Mouse (Mus musculus): ENCODE measurements around the gene Marco. TPM values are rescaled to one million over a fixed set of nuclear protein-coding genes. Genes with fewer than 3 reads are reported as not detected.

Gene Marco
- polyA plus RNA-seq, 1 experiment from 2014 or later = not detected

DNA sequence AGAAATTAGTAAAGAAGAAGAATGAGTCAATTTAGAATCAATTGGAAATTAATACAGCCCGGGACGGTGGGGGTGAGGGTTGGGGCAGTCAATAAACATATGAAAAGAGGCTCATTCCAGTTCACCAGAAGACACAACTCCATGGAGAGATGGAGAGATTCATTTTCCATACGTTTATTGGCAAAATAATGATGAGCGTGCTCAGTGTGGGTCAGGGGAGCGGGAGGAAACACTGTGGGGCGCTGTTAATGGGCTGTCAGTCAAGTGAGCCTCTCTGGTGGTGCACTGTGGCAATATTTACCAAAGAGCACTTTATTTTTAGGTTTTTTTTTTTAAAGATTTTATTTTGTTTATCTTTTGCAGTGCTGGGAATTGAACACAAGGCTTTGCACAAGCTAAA, 45.8 kb downstream of the Marco start:
- no peaks in the 10 kb centered on the region for H3K4me1 ChIP-seq (ENCODE audit: control insufficient read depth, insufficient read depth, low read length)
- no peaks in the 10 kb centered on the region for H3K27me3 ChIP-seq (ENCODE audit: control insufficient read depth, insufficient read depth, low read length)
- DNase-seq (ENCODE audit: low spot score) = no peak
- H3K4me2 ChIP-seq (ENCODE audit: low read depth, severe bottlenecking) = no peak overlapping the region
- H3K4me3 ChIP-seq (ENCODE audit: low read depth, low read length) = no peak overlapping the region
- H3K36me3 ChIP-seq (ENCODE audit: control insufficient read depth, insufficient read depth, low read length) = no peaks in the 10 kb centered on the region
- H3K9me3 ChIP-seq (ENCODE audit: control insufficient read depth, low read length) = no peaks in the 10 kb centered on the region
- WGBS = 80% methylated on average over 6 of the region's 6 CpGs
- H3K9ac ChIP-seq (ENCODE audit: low read length) = no peak overlapping the region
- no peak for ATAC-seq (ENCODE audit: insufficient number of reproducible peaks, low FRiP score, low TSS enrichment, low read depth)
- no peak overlapping the region for H3K27ac ChIP-seq (replicated peaks; ENCODE audit: low read depth, low read length)

DNA sequence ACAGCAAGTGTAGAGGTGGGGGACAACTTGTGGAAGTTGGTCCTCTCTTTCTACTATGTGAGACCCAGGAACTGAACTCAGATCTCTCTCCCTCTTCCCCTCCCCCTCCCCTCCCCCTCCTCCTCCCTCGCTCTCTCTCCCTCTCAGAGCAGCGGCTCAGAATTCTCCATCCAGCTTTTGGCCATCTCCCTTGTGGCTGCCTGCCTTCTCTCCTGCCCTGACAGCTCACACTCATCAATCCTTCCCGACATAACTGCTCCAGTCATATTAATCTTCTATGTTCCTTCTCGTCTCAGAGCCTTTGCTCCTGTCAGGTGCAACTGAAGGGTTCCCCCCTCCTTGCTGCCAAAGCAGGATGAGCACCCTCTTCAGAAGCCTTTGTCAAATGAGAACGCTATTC, 46.3 kb downstream of the Marco start:
- H3K4me3 ChIP-seq (ENCODE audit: low read depth, low read length) = no peak overlapping the region
- no peaks in the 10 kb centered on the region for H3K4me1 ChIP-seq (ENCODE audit: control insufficient read depth, insufficient read depth, low read length)
- WGBS = 52% methylated on average over 4 of the region's 5 CpGs
- H3K4me2 ChIP-seq (ENCODE audit: low read depth, severe bottlenecking) = no peak overlapping the region
- H3K36me3 ChIP-seq (ENCODE audit: control insufficient read depth, insufficient read depth, low read length) = no peaks in the 10 kb centered on the region
- DNase-seq (ENCODE audit: low spot score) = no peak
- ATAC-seq (ENCODE audit: insufficient number of reproducible peaks, low FRiP score, low TSS enrichment, low read depth) = no peak
- H3K27ac ChIP-seq (replicated peaks; ENCODE audit: low read depth, low read length) = no peak overlapping the region
- H3K27me3 ChIP-seq (ENCODE audit: control insufficient read depth, insufficient read depth, low read length) = no peaks in the 10 kb centered on the region
- no peak overlapping the region for H3K9ac ChIP-seq (ENCODE audit: low read length)
- no peaks in the 10 kb centered on the region for H3K9me3 ChIP-seq (ENCODE audit: control insufficient read depth, low read length)

DNA sequence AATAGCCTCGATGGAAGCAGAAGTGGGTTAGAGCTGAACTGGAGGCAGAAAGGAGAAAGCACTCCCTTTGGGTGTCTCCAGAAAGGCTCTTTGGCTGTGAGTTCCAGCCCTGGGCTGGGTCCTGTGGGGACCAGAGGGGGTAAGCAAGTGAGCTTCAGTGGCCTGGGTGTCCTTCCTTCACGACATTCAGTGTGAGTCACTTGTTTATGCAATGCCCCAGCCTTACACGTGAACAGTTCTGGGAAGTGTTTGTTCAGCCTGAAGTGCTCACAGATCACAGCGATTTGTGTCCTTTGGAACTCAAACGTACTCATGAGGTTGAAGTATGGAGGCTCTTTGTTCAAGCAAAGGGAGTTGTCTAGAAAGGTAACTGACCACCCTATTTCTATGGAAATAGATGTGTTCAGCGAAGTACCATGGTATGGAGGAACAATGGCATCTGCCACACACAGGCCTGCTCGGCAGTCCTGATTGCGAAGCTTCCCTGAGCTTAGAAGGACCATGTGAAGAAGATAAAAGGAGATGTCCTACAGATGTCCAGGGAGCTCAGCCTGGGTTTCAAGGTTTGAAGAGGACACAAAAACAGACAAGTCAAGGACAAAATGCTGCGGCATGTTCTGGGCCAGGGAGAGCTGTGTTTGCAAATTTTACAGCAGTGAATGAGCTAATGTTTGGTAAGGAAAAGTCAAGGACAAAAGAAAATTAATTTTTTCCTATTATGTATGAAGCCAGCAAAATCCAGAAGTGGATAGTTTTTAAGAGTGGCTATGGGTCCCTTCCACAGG, 53.1 kb downstream of the Marco start:
- no peak overlapping the region for H3K4me2 ChIP-seq (ENCODE audit: low read depth, severe bottlenecking)
- no peak overlapping the region for H3K9ac ChIP-seq (ENCODE audit: low read length)
- DNase-seq (ENCODE audit: low spot score) (no peak), ATAC-seq (ENCODE audit: insufficient number of reproducible peaks, low FRiP score, low TSS enrichment, low read depth) (no peak)
- H3K27me3 ChIP-seq (ENCODE audit: control insufficient read depth, insufficient read depth, low read length) = no peaks in the 10 kb centered on the region
- no peaks in the 10 kb centered on the region for H3K4me1 ChIP-seq (ENCODE audit: control insufficient read depth, insufficient read depth, low read length)
- WGBS = 85% methylated on average over 9 of the region's 9 CpGs
- H3K36me3 ChIP-seq (ENCODE audit: control insufficient read depth, insufficient read depth, low read length) = no peaks in the 10 kb centered on the region
- H3K27ac ChIP-seq (replicated peaks; ENCODE audit: low read depth, low read length) = no peak overlapping the region
- H3K9me3 ChIP-seq (ENCODE audit: control insufficient read depth, low read length) = no peaks in the 10 kb centered on the region
- no peak overlapping the region for H3K4me3 ChIP-seq (ENCODE audit: low read depth, low read length)

DNA sequence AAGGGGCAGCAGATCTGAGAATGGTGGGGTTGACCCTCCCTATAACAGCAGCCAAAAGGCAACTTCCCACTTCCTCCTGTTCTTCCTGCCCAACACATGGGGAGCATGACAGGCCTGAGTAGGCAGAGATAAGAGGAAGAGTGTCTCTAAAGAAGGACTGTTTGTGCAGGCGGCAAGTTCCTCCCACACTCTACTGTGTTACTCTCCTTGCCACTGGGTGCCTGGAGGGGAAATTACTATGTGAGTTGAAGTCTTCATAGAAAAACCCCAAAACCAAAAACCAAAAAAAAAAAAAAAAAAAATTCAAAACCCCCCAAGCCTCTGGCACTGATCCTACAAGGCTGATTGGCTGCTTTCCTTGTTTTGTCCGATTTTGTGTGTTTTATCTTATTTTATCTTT, 55.2 kb downstream of the Marco start:
- Histone ChIP-seq H3K4me2 (ENCODE audit: low read depth, severe bottlenecking) (no peak overlapping the region), H3K4me3 (ENCODE audit: low read depth, low read length) (no peak overlapping the region), H3K36me3 (ENCODE audit: control insufficient read depth, insufficient read depth, low read length) (no peaks in the 10 kb centered on the region), H3K4me1 (ENCODE audit: control insufficient read depth, insufficient read depth, low read length) (no peaks in the 10 kb centered on the region), H3K27me3 (ENCODE audit: control insufficient read depth, insufficient read depth, low read length) (no peaks in the 10 kb centered on the region), H3K27ac (replicated peaks; ENCODE audit: low read depth, low read length) (no peak overlapping the region), H3K9me3 (ENCODE audit: control insufficient read depth, low read length) (no peaks in the 10 kb centered on the region), H3K9ac (ENCODE audit: low read length) (no peak overlapping the region)
- DNase-seq (ENCODE audit: low spot score) (no peak), ATAC-seq (ENCODE audit: insufficient number of reproducible peaks, low FRiP score, low TSS enrichment, low read depth) (no peak)
- WGBS = 76% methylated on average over 2 of the region's 2 CpGs

DNA sequence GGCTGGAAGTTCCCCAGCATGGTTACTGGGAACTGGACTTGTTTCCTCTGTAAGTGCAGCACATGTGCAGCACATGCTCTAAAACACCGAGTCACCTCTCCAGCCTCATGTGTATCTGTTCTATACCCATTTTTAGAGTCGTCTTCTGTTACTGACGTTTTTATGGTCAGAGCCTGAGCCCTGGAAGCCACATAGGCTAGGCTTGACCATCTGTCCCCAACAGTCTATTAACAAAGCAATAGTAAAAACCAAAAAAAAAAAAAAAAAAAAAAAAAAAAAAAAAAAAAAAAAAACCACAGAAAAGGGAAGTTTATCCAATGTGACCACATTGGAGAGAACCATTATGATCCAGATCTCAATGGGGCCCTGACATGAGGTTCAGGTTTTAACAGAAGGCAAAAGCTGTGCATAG, 61.6 kb downstream of the Marco start:
- Histone ChIP-seq H3K4me2 (ENCODE audit: low read depth, severe bottlenecking) (no peak overlapping the region), H3K27ac (replicated peaks; ENCODE audit: low read depth, low read length) (no peak overlapping the region), H3K4me3 (ENCODE audit: low read depth, low read length) (no peak overlapping the region), H3K4me1 (ENCODE audit: control insufficient read depth, insufficient read depth, low read length) (no peaks in the 10 kb centered on the region), H3K9me3 (ENCODE audit: control insufficient read depth, low read length) (no peaks in the 10 kb centered on the region), H3K27me3 (ENCODE audit: control insufficient read depth, insufficient read depth, low read length) (no peaks in the 10 kb centered on the region), H3K36me3 (ENCODE audit: control insufficient read depth, insufficient read depth, low read length) (no peaks in the 10 kb centered on the region), H3K9ac (ENCODE audit: low read length) (no peak overlapping the region)
- 57% methylated on average over 3 of the region's 3 CpGs for WGBS
- DNase-seq (ENCODE audit: low spot score) (no peak), ATAC-seq (ENCODE audit: insufficient number of reproducible peaks, low FRiP score, low TSS enrichment, low read depth) (no peak)

DNA sequence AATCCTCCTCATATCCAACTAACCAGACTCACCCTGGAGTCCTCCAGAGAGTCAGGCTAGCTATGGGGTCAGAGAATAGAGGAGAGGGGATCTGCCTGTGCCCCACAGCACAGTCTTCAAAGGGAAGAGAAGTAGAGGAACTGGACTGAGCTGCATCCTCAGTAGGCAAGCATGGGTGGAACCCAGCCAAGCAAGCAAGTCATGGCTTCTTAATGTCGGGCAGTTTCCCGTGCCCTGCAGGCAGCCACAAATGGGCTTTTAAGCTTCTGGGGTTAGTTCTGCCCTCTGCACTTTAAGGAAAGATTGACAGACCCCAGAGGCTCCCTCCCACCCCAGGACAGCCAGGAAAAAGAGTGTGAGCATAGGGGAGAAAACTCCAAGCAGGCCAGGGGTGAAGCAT, 63.2 kb downstream of the Marco start:
- no peak overlapping the region for H3K9ac ChIP-seq (ENCODE audit: low read length)
- ATAC-seq (ENCODE audit: insufficient number of reproducible peaks, low FRiP score, low TSS enrichment, low read depth) (no peak), DNase-seq (ENCODE audit: low spot score) (no peak)
- WGBS = 39% methylated on average over 2 of the region's 2 CpGs
- no peaks in the 10 kb centered on the region for H3K27me3 ChIP-seq (ENCODE audit: control insufficient read depth, insufficient read depth, low read length)
- H3K4me1 ChIP-seq (ENCODE audit: control insufficient read depth, insufficient read depth, low read length) = no peaks in the 10 kb centered on the region
- no peak overlapping the region for H3K4me2 ChIP-seq (ENCODE audit: low read depth, severe bottlenecking)
- H3K36me3 ChIP-seq (ENCODE audit: control insufficient read depth, insufficient read depth, low read length) = no peaks in the 10 kb centered on the region
- no peaks in the 10 kb centered on the region for H3K9me3 ChIP-seq (ENCODE audit: control insufficient read depth, low read length)
- no peak overlapping the region for H3K27ac ChIP-seq (replicated peaks; ENCODE audit: low read depth, low read length)
- no peak overlapping the region for H3K4me3 ChIP-seq (ENCODE audit: low read depth, low read length)

DNA sequence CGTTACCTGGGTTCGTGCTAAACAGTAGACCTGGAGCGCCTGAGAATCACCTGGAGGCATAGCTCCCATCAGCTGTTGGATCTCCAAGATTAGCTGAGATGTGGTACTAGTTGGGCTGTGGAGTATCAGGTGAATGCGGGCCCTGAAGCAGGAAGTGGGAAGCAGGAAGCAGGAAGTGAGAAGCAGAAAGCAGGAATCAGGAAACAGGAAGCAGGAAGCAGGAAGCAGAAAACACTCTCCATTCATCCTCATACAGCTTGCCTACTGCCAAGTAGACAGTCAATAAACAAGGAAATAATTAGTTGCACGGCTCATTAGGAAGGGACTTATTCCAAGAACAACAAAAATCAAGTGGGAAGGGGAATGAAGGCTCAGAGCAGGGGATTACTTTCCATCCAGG, 69.2 kb downstream of the Marco start:
- DNase-seq (ENCODE audit: low spot score) (no peak), ATAC-seq (ENCODE audit: insufficient number of reproducible peaks, low FRiP score, low TSS enrichment, low read depth) (no peak)
- H3K4me3 ChIP-seq (ENCODE audit: low read depth, low read length) = no peak overlapping the region
- H3K9ac ChIP-seq (ENCODE audit: low read length) = no peak overlapping the region
- H3K4me2 ChIP-seq (ENCODE audit: low read depth, severe bottlenecking) = no peak overlapping the region
- no peaks in the 10 kb centered on the region for H3K4me1 ChIP-seq (ENCODE audit: control insufficient read depth, insufficient read depth, low read length)
- 84% methylated on average over 5 of the region's 5 CpGs for WGBS
- H3K9me3 ChIP-seq (ENCODE audit: control insufficient read depth, low read length) = no peaks in the 10 kb centered on the region
- no peaks in the 10 kb centered on the region for H3K27me3 ChIP-seq (ENCODE audit: control insufficient read depth, insufficient read depth, low read length)
- H3K27ac ChIP-seq (replicated peaks; ENCODE audit: low read depth, low read length) = no peak overlapping the region
- no peaks in the 10 kb centered on the region for H3K36me3 ChIP-seq (ENCODE audit: control insufficient read depth, insufficient read depth, low read length)

DNA sequence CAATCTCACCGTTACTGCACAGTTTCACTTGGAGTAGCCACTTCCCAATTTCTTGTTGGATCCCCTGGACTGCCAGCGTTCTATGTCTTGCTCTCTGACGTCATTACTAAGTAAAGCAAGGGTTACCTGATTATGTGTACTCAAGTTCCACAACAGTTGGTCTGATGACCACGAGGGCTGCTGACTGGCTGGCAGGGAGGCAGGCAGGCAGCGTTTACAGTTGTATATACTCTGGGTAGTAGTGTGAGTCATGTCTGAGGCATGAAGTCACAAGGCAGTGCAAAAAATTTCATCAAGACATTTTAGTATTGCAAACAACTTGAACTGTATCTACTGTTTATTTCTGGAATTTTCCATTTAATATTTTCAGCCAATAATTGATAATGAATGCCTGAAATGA, 74.7 kb downstream of the Marco start:
- Histone ChIP-seq H3K4me2 (ENCODE audit: low read depth, severe bottlenecking) (no peak overlapping the region), H3K4me3 (ENCODE audit: low read depth, low read length) (no peak overlapping the region), H3K9ac (ENCODE audit: low read length) (no peak overlapping the region), H3K9me3 (ENCODE audit: control insufficient read depth, low read length) (no peaks in the 10 kb centered on the region), H3K36me3 (ENCODE audit: control insufficient read depth, insufficient read depth, low read length) (no peaks in the 10 kb centered on the region), H3K27ac (replicated peaks; ENCODE audit: low read depth, low read length) (no peak overlapping the region), H3K27me3 (ENCODE audit: control insufficient read depth, insufficient read depth, low read length) (no peaks in the 10 kb centered on the region), H3K4me1 (ENCODE audit: control insufficient read depth, insufficient read depth, low read length) (no peaks in the 10 kb centered on the region)
- ATAC-seq (ENCODE audit: insufficient number of reproducible peaks, low FRiP score, low TSS enrichment, low read depth) (no peak), DNase-seq (ENCODE audit: low spot score) (no peak)
- WGBS = 78% methylated on average over 5 of the region's 5 CpGs

DNA sequence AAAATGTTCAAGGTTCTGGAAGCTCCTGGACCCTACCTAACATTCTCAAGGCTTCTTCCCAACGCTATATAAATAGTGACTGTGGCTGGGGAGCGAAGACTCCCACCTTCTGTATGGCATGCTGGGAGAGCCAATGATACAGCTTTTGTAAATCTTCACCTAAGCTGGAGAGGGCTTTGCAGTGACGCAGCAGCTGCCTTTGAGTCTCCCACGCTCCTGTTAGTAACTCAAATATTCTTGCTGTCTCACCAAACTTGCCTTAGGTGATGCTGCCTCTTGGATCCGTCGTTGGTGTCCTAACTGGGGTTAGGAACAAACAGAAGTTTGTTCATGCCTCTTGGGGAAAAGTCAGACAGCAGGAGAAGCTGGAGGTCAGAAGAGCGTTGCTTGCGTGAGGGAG, 79.2 kb downstream of the Marco start:
- DNase-seq (ENCODE audit: low spot score) = no peak
- Histone ChIP-seq H3K27me3 (ENCODE audit: control insufficient read depth, insufficient read depth, low read length) (no peaks in the 10 kb centered on the region), H3K36me3 (ENCODE audit: control insufficient read depth, insufficient read depth, low read length) (no peaks in the 10 kb centered on the region), H3K27ac (replicated peaks; ENCODE audit: low read depth, low read length) (no peak overlapping the region), H3K9ac (ENCODE audit: low read length) (no peak overlapping the region), H3K4me1 (ENCODE audit: control insufficient read depth, insufficient read depth, low read length) (no peaks in the 10 kb centered on the region), H3K4me2 (ENCODE audit: low read depth, severe bottlenecking) (no peak overlapping the region), H3K4me3 (ENCODE audit: low read depth, low read length) (no peak overlapping the region), H3K9me3 (ENCODE audit: control insufficient read depth, low read length) (no peaks in the 10 kb centered on the region)
- no peak for ATAC-seq (ENCODE audit: insufficient number of reproducible peaks, low FRiP score, low TSS enrichment, low read depth)
- 77% methylated on average over 8 of the region's 8 CpGs for WGBS
